Mouse (Mus musculus) small intestine, adult 2 months (tissue): Measurements from ENCODE around the gene Matk.

ENCODE experiments used
- CTCF ChIP-seq: fragments of 200-500 bp; IDR thresholded peaks from 2 replicates; pipeline ENCODE4 v1.5.1; 2012; ENCODE audit warnings: low read depth, mild to moderate bottlenecking, control low read depth, inconsistent platforms, low read length, moderate library complexity, mixed read lengths; ENCODE audit not compliant: insufficient replicate concordance, insufficient read length; ENCODE audit errors: extremely low read depth
- POLR2A ChIP-seq: fragments of 200-500 bp; IDR thresholded peaks from 2 replicates; pipeline ENCODE4 v1.6.1; 2012; ENCODE audit warnings: low read depth, mild to moderate bottlenecking, control low read depth, inconsistent platforms, low read length, moderate library complexity

DNA sequence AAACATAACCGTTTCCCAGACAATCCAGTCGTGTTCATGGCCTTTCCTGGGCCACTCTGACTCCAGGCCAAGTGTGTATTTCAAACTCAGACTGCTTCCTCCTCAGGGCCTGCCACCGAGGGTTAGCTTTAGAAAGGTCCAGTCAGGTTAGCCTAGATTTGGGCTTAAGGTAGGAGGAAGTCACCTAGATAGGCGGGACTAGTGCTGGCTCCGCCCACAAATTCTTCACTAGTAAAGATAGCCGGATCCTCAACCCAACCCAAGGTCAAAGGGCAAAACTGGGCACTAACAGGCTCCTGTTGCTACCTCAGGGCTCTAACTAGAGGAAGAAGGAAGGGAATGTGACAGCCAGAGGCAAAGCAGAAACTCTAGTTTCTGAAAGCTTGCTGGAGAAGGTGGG, 33.9 kb downstream of the Matk start:
- TF ChIP-seq CTCF (no peak), POLR2A (no peak)
